32 mouse cellular contexts compared by ENCODE assay signal in the genomic region with DNA sequence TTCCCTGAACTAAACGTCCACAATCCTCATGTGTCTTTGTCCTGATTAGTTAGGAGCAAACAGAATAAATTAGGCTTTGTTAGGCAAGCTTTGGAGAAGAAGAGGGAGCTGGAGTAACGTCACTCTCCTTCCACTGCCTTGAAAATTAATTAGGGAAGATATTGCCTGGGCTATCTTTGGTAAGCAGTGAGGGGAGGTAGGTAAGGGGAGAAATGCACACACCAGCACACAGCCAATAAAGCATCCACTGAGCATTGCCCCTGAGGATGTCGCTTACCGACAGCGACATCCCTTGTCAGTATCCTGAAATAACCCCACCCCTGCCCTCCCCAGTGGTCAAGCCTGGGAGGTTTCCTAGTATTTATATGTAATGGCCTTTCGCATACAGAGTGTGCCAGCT.
DNase-seq lines count a peak whose midpoint lies in the region; ATAC-seq and TF ChIP-seq lines count a peak whose summit lies in the region.
"Had no signal": no experiment of that assay in that cellular context is flagged by ENCODE, and none has a peak within 500 bp of the region (broad histone marks: within the 10 kb centered on the region; RNA-seq: fewer than 3 reads in every experiment).

No protein-coding gene starts in this region.

- no peaks in the 10 kb centered on the region for H3K9me3 ChIP-seq in forebrain, embryonic 12.5 days
- H3K9me3 ChIP-seq in forebrain, embryonic 11.5 days (ENCODE audit: control insufficient read depth, low read length) = no peaks in the 10 kb centered on the region
- H3K9me3 ChIP-seq in midbrain, embryonic 11.5 days (ENCODE audit: control insufficient read depth, low read length) = no peaks in the 10 kb centered on the region
- no peaks in the 10 kb centered on the region for H3K9me3 ChIP-seq in midbrain, embryonic 10.5 days (replicated peaks)
- H3K9me3 ChIP-seq in midbrain, embryonic 13.5 days = no peaks in the 10 kb centered on the region
- no peaks in the 10 kb centered on the region for H3K9me3 ChIP-seq in stomach, postnatal 0 days (ENCODE audit: control insufficient read depth, low read length)
- H3K9me3 ChIP-seq: embryonic facial prominence, embryonic 12.5 days; kidney, embryonic 15.5 days; limb, embryonic 13.5 days; lung, embryonic 15.5 days had no signal

- no peak overlapping the region for H3K4me2 ChIP-seq in forebrain, embryonic 12.5 days
- H3K4me2 ChIP-seq in forebrain, embryonic 11.5 days (ENCODE audit: low read depth, low read length, severe bottlenecking) = no peak overlapping the region
- H3K4me2 ChIP-seq in midbrain, embryonic 11.5 days = no peak overlapping the region
- H3K4me2 ChIP-seq in midbrain, embryonic 13.5 days (replicated peaks) = no peak overlapping the region
- no peak overlapping the region for H3K4me2 ChIP-seq in stomach, postnatal 0 days (replicated peaks; ENCODE audit: low read depth)
- H3K4me2 ChIP-seq: embryonic facial prominence, embryonic 12.5 days; heart, embryonic 11.5 days; kidney, embryonic 15.5 days; limb, embryonic 13.5 days; liver, embryonic 11.5 days; lung, embryonic 15.5 days had no signal

- ATAC-seq in forebrain, embryonic 12.5 days (ENCODE audit: low FRiP score) = peak; percentile 33; the same call in 1 of the 2 replicates
- ATAC-seq in forebrain, embryonic 11.5 days (replicated peaks; ENCODE audit: low FRiP score) = no peak
- ATAC-seq in midbrain, embryonic 11.5 days (ENCODE audit: low FRiP score) = peak; percentile 55; the same call in 1 of the 2 replicates
- peak; percentile 69 for ATAC-seq in midbrain, embryonic 13.5 days
- no peak for ATAC-seq in megakaryocyte, adult 5-6 weeks (ENCODE audit: poor library complexity, severe bottlenecking)
- no peak for ATAC-seq in stomach, postnatal 0 days (ENCODE audit: low FRiP score, low TSS enrichment)
- ATAC-seq: activated CD4-positive, CD25-positive, alpha-beta regulatory T cell, adult 4 months; inflammation-experienced regulatory T-cells, adult 6 months had no signal

- H3K27me3 ChIP-seq in forebrain, embryonic 12.5 days = no peaks in the 10 kb centered on the region
- H3K27me3 ChIP-seq in forebrain, embryonic 11.5 days (ENCODE audit: control insufficient read depth, insufficient read depth, low read length) = no peaks in the 10 kb centered on the region
- no peaks in the 10 kb centered on the region for H3K27me3 ChIP-seq in midbrain, embryonic 11.5 days (ENCODE audit: control insufficient read depth, insufficient read depth, low read length)
- H3K27me3 ChIP-seq in midbrain, embryonic 10.5 days (ENCODE audit: low read depth, poor library complexity, severe bottlenecking) = no peaks in the 10 kb centered on the region
- no peaks in the 10 kb centered on the region for H3K27me3 ChIP-seq in midbrain, embryonic 13.5 days
- H3K27me3 ChIP-seq in stomach, postnatal 0 days (ENCODE audit: control insufficient read depth, insufficient read depth, low read length) = no peaks in the 10 kb centered on the region
- H3K27me3 ChIP-seq: CH12.LX; embryonic facial prominence, embryonic 12.5 days; kidney, embryonic 15.5 days; limb, embryonic 13.5 days; lung, embryonic 15.5 days had no signal

- no peak for TF ChIP-seq EP300 in stomach, postnatal 0 days (optimal IDR thresholded peaks at IDR 0.05)

- no peak for DNase-seq in forebrain, embryonic 11.5 days (ENCODE audit: low spot score)
- no peak for DNase-seq in midbrain, embryonic 11.5 days (ENCODE audit: low spot score, missing footprints)
- no peak for DNase-seq in midbrain, embryonic 10.5 days (ENCODE audit: low spot score)
- no peak for DNase-seq in cerebellum, adult 18-20 months
- no peak for DNase-seq in stomach, postnatal 0 days (ENCODE audit: low spot score)
- DNase-seq: adrenal gland, adult 2 months; adrenal gland, postnatal 36 days; cerebellum, adult 8-10 months; cerebellum, postnatal 36 days; embryo, embryonic 11 days; gastrocnemius, postnatal 25 days; heart, adult 11 months; heart, postnatal 36 days; kidney, adult 11 months; kidney, postnatal 25 days; right cerebral cortex, adult 18-20 months; spleen, adult 18-20 months; thymus, adult 18-20 months; thymus, postnatal 25 days had no signal

- no peaks in the 10 kb centered on the region for H3K36me3 ChIP-seq in forebrain, embryonic 12.5 days (replicated peaks)
- no peaks in the 10 kb centered on the region for H3K36me3 ChIP-seq in forebrain, embryonic 11.5 days (ENCODE audit: control insufficient read depth, insufficient read depth, low read length)
- no peaks in the 10 kb centered on the region for H3K36me3 ChIP-seq in midbrain, embryonic 11.5 days (ENCODE audit: control insufficient read depth, insufficient read depth, low read length)
- no peaks in the 10 kb centered on the region for H3K36me3 ChIP-seq in midbrain, embryonic 10.5 days
- no peaks in the 10 kb centered on the region for H3K36me3 ChIP-seq in midbrain, embryonic 13.5 days
- no peaks in the 10 kb centered on the region for H3K36me3 ChIP-seq in stomach, postnatal 0 days (ENCODE audit: control insufficient read depth, insufficient read depth, low read length)
- H3K36me3 ChIP-seq: embryonic facial prominence, embryonic 12.5 days; kidney, embryonic 15.5 days; limb, embryonic 13.5 days; lung, embryonic 15.5 days had no signal

- H3K4me1 ChIP-seq in forebrain, embryonic 12.5 days = peaks cover 7% of the 10 kb centered on the region; the same call in 1 of the 2 replicates
- no peaks in the 10 kb centered on the region for H3K4me1 ChIP-seq in forebrain, embryonic 11.5 days (replicated peaks; ENCODE audit: control insufficient read depth, insufficient read depth, low read length)
- no peaks in the 10 kb centered on the region for H3K4me1 ChIP-seq in midbrain, embryonic 11.5 days (ENCODE audit: control insufficient read depth, insufficient read depth, low read length)
- H3K4me1 ChIP-seq in midbrain, embryonic 10.5 days = peaks cover 6% of the 10 kb centered on the region; the same call in 1 of the 2 replicates
- H3K4me1 ChIP-seq in midbrain, embryonic 13.5 days (replicated peaks) = peaks cover 14% of the 10 kb centered on the region
- H3K4me1 ChIP-seq in stomach, postnatal 0 days (replicated peaks; ENCODE audit: control insufficient read depth, insufficient read depth) = no peaks in the 10 kb centered on the region
- H3K4me1 ChIP-seq: embryonic facial prominence, embryonic 12.5 days; kidney, embryonic 15.5 days; limb, embryonic 13.5 days had no signal

- no peak overlapping the region for H3K9ac ChIP-seq in forebrain, embryonic 12.5 days
- H3K9ac ChIP-seq in forebrain, embryonic 11.5 days (ENCODE audit: low read length) = no peak overlapping the region
- no peak overlapping the region for H3K9ac ChIP-seq in midbrain, embryonic 11.5 days (ENCODE audit: low read length)
- H3K9ac ChIP-seq in midbrain, embryonic 13.5 days (replicated peaks) = no peak overlapping the region
- no peak overlapping the region for H3K9ac ChIP-seq in stomach, postnatal 0 days (ENCODE audit: low read length)
- H3K9ac ChIP-seq: embryonic facial prominence, embryonic 12.5 days; kidney, embryonic 15.5 days; limb, embryonic 13.5 days; lung, embryonic 15.5 days had no signal

- no peak overlapping the region for H3K4me3 ChIP-seq in forebrain, embryonic 12.5 days (replicated peaks)
- no peak overlapping the region for H3K4me3 ChIP-seq in forebrain, embryonic 11.5 days (ENCODE audit: low read depth, low read length)
- no peak overlapping the region for H3K4me3 ChIP-seq in midbrain, embryonic 11.5 days (ENCODE audit: low read depth, low read length)
- no peak overlapping the region for H3K4me3 ChIP-seq in midbrain, embryonic 10.5 days
- no peak overlapping the region for H3K4me3 ChIP-seq in midbrain, embryonic 13.5 days (replicated peaks)
- no peak overlapping the region for H3K4me3 ChIP-seq in stomach, postnatal 0 days (ENCODE audit: low read depth, low read length)
- H3K4me3 ChIP-seq: embryonic facial prominence, embryonic 12.5 days; kidney, embryonic 15.5 days; layer of hippocampus, adult 2 months; limb, embryonic 13.5 days; lung, embryonic 15.5 days had no signal

- H3K27ac ChIP-seq in forebrain, embryonic 12.5 days = no peak overlapping the region
- no peak overlapping the region for H3K27ac ChIP-seq in forebrain, embryonic 11.5 days (ENCODE audit: low read depth, low read length)
- H3K27ac ChIP-seq in midbrain, embryonic 11.5 days (ENCODE audit: low read depth, low read length) = no peak overlapping the region
- H3K27ac ChIP-seq in midbrain, embryonic 10.5 days (replicated peaks) = no peak overlapping the region
- peak overlapping the region; percentile 42 for H3K27ac ChIP-seq in midbrain, embryonic 13.5 days
- H3K27ac ChIP-seq in stomach, postnatal 0 days (replicated peaks) = no peak overlapping the region
- H3K27ac ChIP-seq: embryonic facial prominence, embryonic 12.5 days; kidney, embryonic 15.5 days; layer of hippocampus, adult 2 months; limb, embryonic 13.5 days; lung, embryonic 15.5 days had no signal

- 51% methylated on average over 6 of the region's 6 CpGs for WGBS in forebrain, embryonic 12.5 days
- 51% methylated on average over 6 of the region's 6 CpGs for WGBS in forebrain, embryonic 11.5 days
- WGBS in midbrain, embryonic 11.5 days = 50% methylated on average over 6 of the region's 6 CpGs
- 37% methylated on average over 6 of the region's 6 CpGs for WGBS in midbrain, embryonic 10.5 days
- 47% methylated on average over 6 of the region's 6 CpGs for WGBS in midbrain, embryonic 13.5 days
- 55% methylated on average over 6 of the region's 6 CpGs for WGBS in stomach, postnatal 0 days

- no peak for TF ChIP-seq CTCF in stomach, postnatal 0 days (IDR thresholded peaks at IDR 0.05; ENCODE audit: low read depth)

Comparison
In these comparisons a context has a peak if more than half of its experiments do, and no peak if none do; other contexts are left out.
1. ATAC-seq: peak in forebrain, embryonic 12.5 days (single experiment), midbrain, embryonic 11.5 days (single experiment) and midbrain, embryonic 13.5 days (single experiment); none in forebrain, embryonic 11.5 days (single experiment), megakaryocyte, adult 5-6 weeks (single experiment) and stomach, postnatal 0 days (single experiment).